Mouse (Mus musculus) granulocyte monocyte progenitor cell, adult 5-6 weeks (primary cell): ENCODE results near the gene Rsbn1. TPM values are rescaled to one million over a fixed set of nuclear protein-coding genes. Genes with fewer than 3 reads are reported as not detected.

ENCODE experiments used
- total RNA-seq, 2 experiments: library from RNA; stranded (forward) in 1 of 2; stranded (reverse) in 1 of 2; fragments of 200-712, 200-1000 nt in 1 of 2; fragments of >200 nt in 1 of 2; fragmentation: Nextera tagmentation in 1 of 2; gene quantifications; 2 replicates each; pipeline ENCODE4 v1.2.3; 2014 to 2017

The Rsbn1 gene
- total RNA-seq, 2 experiments from 2014 or later = 30.6 to 59.6 TPM

Other genes starting within 250 kb of the Rsbn1 start
- gene Olfml3, start 176.1 kb upstream of the Rsbn1 start, total RNA-seq (2014; fragmentation: Nextera tagmentation) = 0.30 TPM in 1 of 2 replicates, not detected in the other
- gene Olfml3, start 176.1 kb upstream of the Rsbn1 start, total RNA-seq (2017) = 0.86 TPM in 1 of 2 replicates, not detected in the other
- not detected in 2 replicates for gene Gm10964, start 174.8 kb upstream of the Rsbn1 start, total RNA-seq (2014; fragmentation: Nextera tagmentation)
- not detected in 2 replicates for gene Gm10964, start 174.8 kb upstream of the Rsbn1 start, total RNA-seq (2017)
- gene Hipk1, start 122.6 kb upstream of the Rsbn1 start, total RNA-seq (2014; fragmentation: Nextera tagmentation) = 96.0 and 111 TPM in 2 replicates
- gene Hipk1, start 122.6 kb upstream of the Rsbn1 start, total RNA-seq (2017) = 56.8 and 59.0 TPM in 2 replicates
- gene Dclre1b, start 104.7 kb upstream of the Rsbn1 start, total RNA-seq (2014; fragmentation: Nextera tagmentation) = 33.9 and 39.8 TPM in 2 replicates
- gene Dclre1b, start 104.7 kb upstream of the Rsbn1 start, total RNA-seq (2017) = 17.1 and 21.2 TPM in 2 replicates
- gene Ap4b1, start 104.6 kb upstream of the Rsbn1 start, total RNA-seq (2014; fragmentation: Nextera tagmentation) = 15.6 and 19.6 TPM in 2 replicates
- 17.9 and 19.9 TPM in 2 replicates for gene Ap4b1, start 104.6 kb upstream of the Rsbn1 start, total RNA-seq (2017)
- 2.2 TPM in 1 of 2 replicates, not detected in the other for gene Gm43064, start 104.5 kb upstream of the Rsbn1 start, total RNA-seq (2014; fragmentation: Nextera tagmentation)
- 0.47 and 1.0 TPM in 2 replicates for gene Gm43064, start 104.5 kb upstream of the Rsbn1 start, total RNA-seq (2017)
- gene Bcl2l15, start 81.5 kb upstream of the Rsbn1 start, total RNA-seq (2014; fragmentation: Nextera tagmentation) = not detected in 2 replicates
- not detected in 2 replicates for gene Bcl2l15, start 81.5 kb upstream of the Rsbn1 start, total RNA-seq (2017)
- gene Ptpn22, start 54.3 kb upstream of the Rsbn1 start, total RNA-seq (2014; fragmentation: Nextera tagmentation) = 69.0 and 80.1 TPM in 2 replicates
- gene Ptpn22, start 54.3 kb upstream of the Rsbn1 start, total RNA-seq (2017) = 42.2 and 65.5 TPM in 2 replicates
- gene Phtf1, start 54.0 kb downstream of the Rsbn1 start, total RNA-seq (2014; fragmentation: Nextera tagmentation) = 13.8 and 17.9 TPM in 2 replicates
- 26.1 and 33.4 TPM in 2 replicates for gene Phtf1, start 54.0 kb downstream of the Rsbn1 start, total RNA-seq (2017)